Mouse (Mus musculus) megakaryocyte progenitor cell, adult 5-6 weeks (primary cell): ENCODE measurements around the gene Olfr859. TPM values are rescaled to one million over a fixed set of nuclear protein-coding genes. Genes with fewer than 3 reads are reported as not detected.
"Not testable (repeated sequence)": the region's sequence is repeated elsewhere in the genome, so short reads cannot be mapped to it uniquely, and the experiment has no call there.

Experiments
- ATAC-seq: replicated peaks from 2 replicates; pipeline ENCODE4 v1.8.0; 2016; ENCODE audit warnings: mild to moderate bottlenecking, moderate TSS enrichment, inconsistent platforms; ENCODE audit not compliant: poor library complexity
- total RNA-seq, 2 experiments: library from RNA; stranded (forward) in 1 of 2; stranded (reverse) in 1 of 2; fragments of 157-497, 149-512 nt in 1 of 2; fragments of 200-1000 nt in 1 of 2; gene quantifications; 2 replicates each; pipeline versions ENCODE4 v1.2.3 to v1.2.4; 2015 to 2017

Olfr859 gene
- not detected in 2 replicates for total RNA-seq (2015)
- not detected in 2 replicates for total RNA-seq (2017)

GRCm38 (mm10) chr9:19804606-19805005 is at the start of gene Olfr859:
Gene Olfr859 (plus strand): TSS chr9:19804906.
- not testable (repeated sequence) for ATAC-seq

GRCm38 (mm10) chr9:19769136-19769535 is 35.6 kb upstream of the Olfr859 start:
- ATAC-seq = no peak

- ATAC-seq = no peak
These were observed 35.0 kb upstream of the Olfr859 start for GRCm38 (mm10) chr9:19769701-19770100.

GRCm38 (mm10) chr9:19779983-19780382 is 24.7 kb upstream of the Olfr859 start, which contains the start of gene Olfr58:
Gene Olfr58 (plus strand): TSS chr9:19780283.
- no peak for ATAC-seq

GRCm38 (mm10) chr9:19803000-19803399 is 1.7 kb upstream of the Olfr859 start:
- no peak for ATAC-seq

GRCm38 (mm10) chr9:19849647-19850046 is 44.9 kb downstream of the Olfr859 start, which contains the start of gene Olfr860:
Gene Olfr860 (minus strand): TSS chr9:19849747.
- ATAC-seq = no peak

Other genes starting within 250 kb of the Olfr859 start
- not detected in 2 replicates for gene Olfr854, start 237.5 kb upstream of the Olfr859 start, total RNA-seq (2015)
- gene Olfr854, start 237.5 kb upstream of the Olfr859 start, total RNA-seq (2017) = not detected in 2 replicates
- not detected in 2 replicates for gene Olfr855, start 222.3 kb upstream of the Olfr859 start, total RNA-seq (2015)
- gene Olfr855, start 222.3 kb upstream of the Olfr859 start, total RNA-seq (2017) = not detected in 2 replicates
- gene Zfp317, start 182.8 kb upstream of the Olfr859 start, total RNA-seq (2015) = 13.5 and 17.7 TPM in 2 replicates
- gene Zfp317, start 182.8 kb upstream of the Olfr859 start, total RNA-seq (2017) = 19.2 and 20.8 TPM in 2 replicates
- gene Olfr857, start 95.5 kb upstream of the Olfr859 start, total RNA-seq (2015) = not detected in 2 replicates
- gene Olfr857, start 95.5 kb upstream of the Olfr859 start, total RNA-seq (2017) = not detected in 2 replicates
- not detected in 2 replicates for gene Olfr58, start 24.6 kb upstream of the Olfr859 start, total RNA-seq (2015)
- not detected in 2 replicates for gene Olfr58, start 24.6 kb upstream of the Olfr859 start, total RNA-seq (2017)
- gene Olfr860, start 44.8 kb downstream of the Olfr859 start, total RNA-seq (2015) = not detected in 2 replicates
- not detected in 2 replicates for gene Olfr860, start 44.8 kb downstream of the Olfr859 start, total RNA-seq (2017)
- not detected in 2 replicates for gene Olfr862, start 83.1 kb downstream of the Olfr859 start, total RNA-seq (2015)
- gene Olfr862, start 83.1 kb downstream of the Olfr859 start, total RNA-seq (2017) = not detected in 2 replicates
- gene Olfr77, start 112.0 kb downstream of the Olfr859 start, total RNA-seq (2015) = 0.02 TPM in 1 of 2 replicates, not detected in the other
- 0.21 and 0.37 TPM in 2 replicates for gene Olfr77, start 112.0 kb downstream of the Olfr859 start, total RNA-seq (2017)
- not detected in 2 replicates for gene Olfr866, start 223.1 kb downstream of the Olfr859 start, total RNA-seq (2015)
- not detected in 2 replicates for gene Olfr866, start 223.1 kb downstream of the Olfr859 start, total RNA-seq (2017)